Mouse (Mus musculus) ovary, postnatal 10 days (tissue): ENCODE measurements around the gene Krtap4-7.
"Not testable (repeated sequence)": the region's sequence is repeated elsewhere in the genome, so short reads cannot be mapped to it uniquely, and the experiment has no call there.

ENCODE experiments used
- DNase-seq: peaks from one replicate; pipeline ENCODE4 v3.0.0; 2022; ENCODE audit warnings: low spot score

The Krtap4-7 gene

DNA sequence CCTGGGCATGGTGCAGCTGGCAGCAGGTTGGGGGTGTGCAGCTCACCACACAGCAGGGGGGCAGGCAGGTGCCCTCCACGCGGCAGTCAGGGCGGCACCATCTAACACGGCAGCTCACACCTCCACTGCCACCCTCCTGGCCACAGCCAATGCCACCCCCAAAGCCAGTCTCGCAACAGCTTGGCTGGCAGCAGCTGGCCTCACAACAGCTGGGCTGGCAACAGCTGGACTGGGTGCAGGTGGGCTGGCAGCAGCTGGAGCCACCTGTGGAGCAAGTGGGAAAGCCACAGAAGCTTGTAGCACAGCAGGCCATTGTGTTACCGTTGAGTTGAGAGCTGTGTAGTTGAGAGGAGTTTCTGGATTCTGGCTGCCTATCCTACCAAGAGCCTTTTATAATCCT, 46.1 kb downstream of the Krtap4-7 start, which contains the start of gene Krtap9-3:
TSS of gene Krtap9-3 (minus strand) at position 364 of the 400 bp plus-strand sequence.
- not testable (repeated sequence) for DNase-seq
